Mouse (Mus musculus): Measurements from ENCODE around the gene L3mbtl1. TPM values are rescaled to one million over a fixed set of nuclear protein-coding genes. Genes with fewer than 3 reads are reported as not detected.

The L3mbtl1 gene
- polyA plus RNA-seq, 1 experiment from 2014 or later = 0.41 TPM

DNA sequence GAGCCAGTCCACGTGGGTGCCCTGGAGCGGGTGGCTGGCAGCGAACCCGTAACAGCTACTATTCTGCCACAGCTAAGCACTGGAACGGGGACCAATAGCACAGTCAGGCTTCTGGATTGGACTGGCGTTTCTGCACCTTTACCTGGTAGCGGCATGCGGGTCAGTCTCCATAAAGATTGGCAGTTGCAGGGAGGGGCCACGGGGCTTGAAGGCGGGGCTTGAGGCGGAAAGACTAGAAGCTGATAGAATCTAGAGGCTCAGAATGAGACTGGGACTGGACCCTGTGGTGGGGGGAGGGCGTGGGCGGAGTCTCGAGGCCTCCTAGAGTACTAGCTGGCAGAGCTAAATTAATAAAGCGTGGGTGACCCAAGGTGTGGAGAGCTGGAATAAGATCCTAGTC, 4.5 kb downstream of the L3mbtl1 start:
- ATAC-seq (ENCODE audit: low FRiP score) = no peak
- WGBS = 33% methylated on average over 15 of the region's 15 CpGs

DNA sequence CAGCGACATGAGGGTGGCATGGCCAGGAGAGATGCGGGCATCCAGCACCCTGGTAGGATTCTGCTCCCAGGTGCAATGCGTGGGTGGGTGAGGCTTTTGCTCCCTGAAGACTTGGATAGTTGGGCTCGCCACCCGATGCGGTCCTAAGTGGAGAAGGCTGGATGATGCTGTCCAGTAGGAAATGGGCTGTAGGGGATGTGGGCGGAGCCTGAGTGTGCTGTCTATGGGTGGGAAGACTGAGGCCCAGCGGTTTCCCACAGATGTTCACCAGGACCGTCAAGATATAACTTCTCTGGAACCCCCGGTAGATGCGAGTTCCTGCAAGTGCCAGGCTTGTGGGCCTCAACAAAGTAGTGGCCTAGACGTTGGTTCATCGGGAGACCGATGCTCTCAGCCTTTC, 4.9 kb downstream of the L3mbtl1 start:
- Histone ChIP-seq H3K36me3 (no peaks in the 10 kb centered on the region), H3K4me2 (replicated peaks) (peak overlapping the region; percentile 42), H3K4me1 (peaks cover 7% of the 10 kb centered on the region), H3K4me3 (peak overlapping the region; percentile 17; the same call in 1 of the 2 replicates), H3K9me3 (replicated peaks) (no peaks in the 10 kb centered on the region; the same call in 1 of the 2 replicates), H3K9ac (no peak overlapping the region), H3K27ac (no peak overlapping the region), H3K27me3 (peaks cover 17% of the 10 kb centered on the region)
- ATAC-seq (ENCODE audit: low FRiP score) = no peak
- whole genome bisulfite sequencing = 57% methylated on average over 14 of the region's 14 CpGs

More for the DNA sequence above, 4.5 kb downstream of the L3mbtl1 start:
- Histone ChIP-seq H3K36me3 (no peaks in the 10 kb centered on the region), H3K9me3 (replicated peaks) (no peaks in the 10 kb centered on the region; the same call in 1 of the 2 replicates), H3K27ac (no peak overlapping the region), H3K4me2 (replicated peaks) (peak overlapping the region; percentile 42), H3K4me1 (peaks cover 12% of the 10 kb centered on the region), H3K9ac (no peak overlapping the region), H3K4me3 (peak overlapping the region; percentile 17; the same call in 1 of the 2 replicates), H3K27me3 (peaks cover 17% of the 10 kb centered on the region)

DNA sequence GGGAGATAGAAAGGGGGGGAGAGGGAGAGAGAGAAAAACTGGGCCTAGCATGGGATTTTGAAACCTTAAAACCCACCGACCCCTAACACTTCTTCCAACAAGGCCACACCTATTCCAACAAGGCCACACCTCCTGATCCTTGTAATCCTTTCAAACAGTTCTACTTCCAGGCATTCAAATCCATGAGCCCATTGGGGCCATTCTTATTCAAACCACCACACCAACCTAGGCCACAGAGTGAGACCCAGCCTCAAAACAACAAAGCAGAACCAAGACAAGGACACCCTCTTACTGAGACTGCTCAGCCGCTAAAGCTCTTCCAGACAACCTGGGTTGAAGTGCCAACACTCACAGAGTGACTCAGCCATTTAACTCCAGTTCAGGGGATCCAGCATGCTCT, 7.5 kb downstream of the L3mbtl1 start:
- H3K27me3 ChIP-seq = no peaks in the 10 kb centered on the region; the same call in 1 of the 2 replicates
- WGBS = 85% methylated on average over 2 of the region's 2 CpGs
- H3K4me2 ChIP-seq (replicated peaks) = no peak overlapping the region
- no peaks in the 10 kb centered on the region for H3K9me3 ChIP-seq (replicated peaks)
- no peaks in the 10 kb centered on the region for H3K4me1 ChIP-seq
- no peak overlapping the region for H3K27ac ChIP-seq
- H3K9ac ChIP-seq = no peak overlapping the region
- H3K4me3 ChIP-seq = no peak overlapping the region
- no peaks in the 10 kb centered on the region for H3K36me3 ChIP-seq
- no peak for ATAC-seq (ENCODE audit: low FRiP score)

DNA sequence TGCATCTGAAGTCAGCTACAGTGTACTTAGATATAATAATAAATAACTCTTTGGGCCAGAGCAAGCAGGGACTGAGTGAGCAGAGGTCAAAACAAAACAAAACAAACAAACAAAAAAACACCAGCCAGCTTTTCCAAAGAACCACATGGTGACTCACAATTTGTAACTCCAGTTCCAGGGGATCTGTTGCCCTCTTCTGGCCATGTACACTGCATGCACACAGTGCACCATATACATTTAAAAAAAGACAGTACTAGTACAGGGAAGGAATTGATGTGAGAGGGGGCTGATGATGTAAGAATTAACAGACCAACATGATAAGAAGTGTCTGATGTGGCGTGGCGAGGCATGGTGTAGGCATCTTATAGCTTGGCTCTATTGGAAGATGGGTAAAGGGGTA, 13.6 kb downstream of the L3mbtl1 start:
- no peaks in the 10 kb centered on the region for H3K36me3 ChIP-seq
- WGBS = 96% methylated on average over 2 of the region's 2 CpGs
- ATAC-seq (ENCODE audit: low FRiP score) = no peak
- H3K4me1 ChIP-seq = no peaks in the 10 kb centered on the region
- H3K27me3 ChIP-seq = no peaks in the 10 kb centered on the region
- no peak overlapping the region for H3K4me2 ChIP-seq (replicated peaks)
- H3K9me3 ChIP-seq (replicated peaks) = no peaks in the 10 kb centered on the region
- no peak overlapping the region for H3K27ac ChIP-seq
- no peak overlapping the region for H3K4me3 ChIP-seq
- no peak overlapping the region for H3K9ac ChIP-seq

DNA sequence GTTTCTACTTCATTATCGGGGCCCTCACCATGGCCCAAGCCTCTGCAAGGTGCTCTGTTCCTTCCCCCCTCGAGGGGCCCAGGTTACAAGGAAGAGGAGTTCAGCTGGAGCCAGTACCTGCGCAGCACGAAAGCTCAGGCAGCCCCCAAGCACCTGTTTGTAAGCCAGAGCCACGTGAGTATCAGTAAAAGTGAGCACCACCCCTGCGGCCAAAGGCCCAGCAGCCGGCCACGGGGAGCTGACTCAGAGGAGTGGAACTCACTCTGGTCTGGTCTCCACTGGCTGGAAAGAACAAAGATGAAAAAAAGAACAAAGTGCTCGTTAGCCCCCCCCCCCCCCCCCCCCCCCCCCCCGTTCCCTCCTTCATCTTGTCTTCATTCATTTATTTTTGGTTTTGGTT, 18.0 kb downstream of the L3mbtl1 start:
- Histone ChIP-seq H3K27me3 (no peaks in the 10 kb centered on the region), H3K4me3 (no peak overlapping the region), H3K9me3 (replicated peaks) (no peaks in the 10 kb centered on the region), H3K36me3 (no peaks in the 10 kb centered on the region), H3K9ac (no peak overlapping the region), H3K4me1 (no peaks in the 10 kb centered on the region), H3K27ac (no peak overlapping the region), H3K4me2 (replicated peaks) (no peak overlapping the region)
- ATAC-seq (ENCODE audit: low FRiP score) = no peak
- 66% methylated on average over 8 of the region's 10 CpGs for WGBS

DNA sequence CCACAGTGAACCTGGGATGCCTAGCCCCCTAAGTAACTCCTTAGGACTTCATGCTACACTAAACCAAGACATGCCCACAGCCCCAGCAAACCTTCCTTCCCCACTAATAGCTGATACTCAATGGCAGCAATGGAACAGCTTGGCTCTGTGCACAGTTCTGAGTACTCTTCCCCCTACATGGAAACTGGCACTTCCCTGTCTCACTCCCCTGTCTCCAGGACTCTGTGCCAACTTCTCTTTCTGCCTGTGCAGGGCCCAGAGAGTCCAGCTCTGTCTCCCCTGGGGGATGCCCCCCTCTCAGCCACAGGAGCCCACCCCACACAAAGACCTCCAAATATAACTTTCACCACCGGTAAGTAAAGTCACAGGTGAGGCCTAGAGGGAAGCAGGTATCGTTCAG, 23.5 kb downstream of the L3mbtl1 start:
- Histone ChIP-seq H3K27ac (no peak overlapping the region), H3K9me3 (replicated peaks) (no peaks in the 10 kb centered on the region), H3K36me3 (no peaks in the 10 kb centered on the region), H3K4me1 (no peaks in the 10 kb centered on the region), H3K4me2 (replicated peaks) (no peak overlapping the region), H3K9ac (no peak overlapping the region), H3K27me3 (no peaks in the 10 kb centered on the region), H3K4me3 (no peak overlapping the region)
- ATAC-seq (ENCODE audit: low FRiP score) = no peak
- 94% methylated on average over 2 of the region's 2 CpGs for WGBS

DNA sequence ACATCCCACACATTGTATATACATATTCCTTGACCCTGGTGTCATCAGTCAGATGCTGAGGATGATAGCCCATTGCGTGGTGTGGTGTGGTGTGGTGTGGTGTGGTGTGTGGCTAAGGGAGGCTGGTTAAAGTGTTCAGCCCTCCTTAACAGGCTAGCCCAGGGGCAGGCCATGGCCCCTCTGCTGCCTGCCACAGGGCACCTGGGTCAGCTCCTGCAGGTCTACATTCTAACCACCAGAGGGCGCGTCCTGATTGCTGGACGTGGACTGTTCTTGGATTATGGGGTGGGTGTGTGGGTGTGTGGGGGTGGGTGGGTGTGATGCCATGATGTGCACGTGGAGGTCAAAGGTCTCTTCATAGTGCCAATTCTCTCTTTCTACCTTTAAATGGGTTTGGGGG, 25.1 kb downstream of the L3mbtl1 start:
- no peak for ATAC-seq (ENCODE audit: low FRiP score)
- Histone ChIP-seq H3K27me3 (no peaks in the 10 kb centered on the region), H3K36me3 (no peaks in the 10 kb centered on the region), H3K9ac (no peak overlapping the region), H3K4me1 (peaks cover 5% of the 10 kb centered on the region), H3K27ac (no peak overlapping the region), H3K4me3 (no peak overlapping the region), H3K9me3 (replicated peaks) (no peaks in the 10 kb centered on the region), H3K4me2 (replicated peaks) (no peak overlapping the region)
- WGBS = 3% methylated on average over 5 of the region's 5 CpGs

DNA sequence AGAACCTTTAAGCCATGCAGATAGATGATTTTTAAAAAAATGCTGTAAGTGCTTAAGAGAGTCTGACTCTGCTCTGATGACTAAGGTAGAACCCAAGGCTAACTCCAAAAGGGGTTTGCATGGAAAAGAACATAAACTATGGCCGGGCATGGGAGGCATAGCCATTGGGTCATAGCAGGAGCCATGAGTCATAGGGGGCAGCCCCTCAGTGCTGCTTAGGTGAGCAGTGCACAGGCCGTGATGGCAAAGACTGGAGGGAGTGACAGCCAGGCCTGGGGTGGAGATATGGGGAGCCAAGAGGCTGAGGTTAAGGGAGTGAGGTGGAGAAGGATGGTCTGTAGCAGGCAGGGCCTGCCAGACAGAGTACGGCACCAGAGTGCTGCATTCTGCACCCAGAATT, 25.8 kb downstream of the L3mbtl1 start:
- 85% methylated on average over 3 of the region's 3 CpGs for WGBS
- ATAC-seq (ENCODE audit: low FRiP score) = no peak
- no peaks in the 10 kb centered on the region for H3K36me3 ChIP-seq

DNA sequence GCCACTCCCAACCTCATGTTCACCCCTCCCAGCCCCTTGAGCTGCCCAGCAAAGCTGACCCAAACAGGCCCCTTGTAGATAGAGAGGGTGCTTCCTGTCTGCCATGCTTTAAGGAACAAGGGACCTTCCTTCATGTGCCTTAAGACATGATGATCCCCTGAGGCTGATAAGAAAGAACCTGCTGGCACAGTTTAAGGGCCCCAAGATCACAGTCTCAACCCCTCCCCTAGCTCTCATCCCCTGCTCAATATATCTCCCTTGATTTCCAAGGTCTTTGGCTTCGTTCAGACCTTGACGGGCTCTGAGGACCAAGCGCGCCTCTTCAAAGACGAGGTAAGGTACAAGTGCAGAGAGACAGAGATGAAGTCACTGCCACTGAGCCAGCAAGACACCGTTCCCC, 27.6 kb downstream of the L3mbtl1 start:
- 85% methylated on average over 6 of the region's 6 CpGs for WGBS

More for the DNA sequence above, 25.8 kb downstream of the L3mbtl1 start:
- no peaks in the 10 kb centered on the region for H3K9me3 ChIP-seq (replicated peaks)
- H3K27ac ChIP-seq = no peak overlapping the region
- no peak overlapping the region for H3K4me3 ChIP-seq
- no peak overlapping the region for H3K4me2 ChIP-seq (replicated peaks)
- H3K27me3 ChIP-seq = no peaks in the 10 kb centered on the region
- no peak overlapping the region for H3K9ac ChIP-seq
- peaks cover 13% of the 10 kb centered on the region for H3K4me1 ChIP-seq

DNA sequence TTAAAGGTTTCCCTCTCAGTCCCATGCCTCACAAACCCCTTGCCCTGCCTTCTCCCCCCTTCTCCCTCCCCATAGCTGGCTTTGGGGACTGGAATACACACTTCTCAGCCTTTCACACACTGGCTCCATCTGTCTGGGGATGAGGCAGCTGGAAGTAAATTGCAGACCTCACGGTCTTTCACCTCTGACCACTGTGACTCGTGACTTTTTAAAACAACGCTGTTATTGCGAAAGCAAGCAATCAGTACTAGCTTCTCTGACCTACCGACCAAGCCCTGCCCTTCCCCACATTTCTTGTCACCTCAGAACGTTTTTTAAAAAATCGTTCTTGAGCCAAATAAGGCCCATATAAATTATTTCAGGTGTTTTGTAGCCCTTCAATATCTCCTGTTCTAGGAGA, 29.5 kb downstream of the L3mbtl1 start:
- Histone ChIP-seq H3K27ac (no peak overlapping the region), H3K36me3 (no peaks in the 10 kb centered on the region), H3K4me1 (peaks cover 26% of the 10 kb centered on the region), H3K9me3 (replicated peaks) (no peaks in the 10 kb centered on the region), H3K27me3 (no peaks in the 10 kb centered on the region), H3K4me2 (replicated peaks) (no peak overlapping the region), H3K9ac (no peak overlapping the region), H3K4me3 (no peak overlapping the region)
- ATAC-seq (ENCODE audit: low FRiP score) = no peak
- 43% methylated on average over 7 of the region's 7 CpGs for WGBS

More for the DNA sequence above, 27.6 kb downstream of the L3mbtl1 start:
- H3K27ac ChIP-seq = no peak overlapping the region
- no peak overlapping the region for H3K4me2 ChIP-seq (replicated peaks)
- H3K9ac ChIP-seq = no peak overlapping the region
- no peak overlapping the region for H3K4me3 ChIP-seq
- H3K9me3 ChIP-seq (replicated peaks) = no peaks in the 10 kb centered on the region
- H3K4me1 ChIP-seq = peaks cover 26% of the 10 kb centered on the region
- H3K36me3 ChIP-seq = no peaks in the 10 kb centered on the region
- no peak for ATAC-seq (ENCODE audit: low FRiP score)
- no peaks in the 10 kb centered on the region for H3K27me3 ChIP-seq

DNA sequence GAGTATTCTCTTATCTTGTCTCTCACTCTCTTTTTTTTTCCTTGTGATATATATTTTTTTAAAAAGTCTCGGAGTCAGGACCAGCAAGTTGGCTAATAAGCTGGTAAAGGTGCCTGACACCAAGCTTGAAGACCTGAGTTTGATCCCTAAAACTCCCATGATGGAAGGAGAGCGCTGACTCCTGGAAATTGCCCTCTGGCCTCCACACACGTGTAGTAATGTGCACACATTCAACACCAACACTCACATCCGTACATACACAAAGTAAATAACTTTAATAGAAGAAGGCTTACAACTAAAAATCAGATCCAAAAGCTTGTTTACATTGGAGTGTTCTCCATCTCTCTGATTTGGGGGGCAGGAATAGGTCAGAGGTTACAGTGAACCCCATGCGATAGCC, 29.9 kb downstream of the L3mbtl1 start:
- Histone ChIP-seq H3K4me3 (no peak overlapping the region), H3K4me2 (replicated peaks) (peak overlapping the region; percentile 3; the same call in 1 of the 2 replicates), H3K27ac (no peak overlapping the region), H3K9ac (no peak overlapping the region), H3K4me1 (peaks cover 26% of the 10 kb centered on the region), H3K36me3 (no peaks in the 10 kb centered on the region), H3K9me3 (replicated peaks) (no peaks in the 10 kb centered on the region), H3K27me3 (no peaks in the 10 kb centered on the region)
- ATAC-seq (ENCODE audit: low FRiP score) = no peak
- 64% methylated on average over 5 of the region's 5 CpGs for WGBS

DNA sequence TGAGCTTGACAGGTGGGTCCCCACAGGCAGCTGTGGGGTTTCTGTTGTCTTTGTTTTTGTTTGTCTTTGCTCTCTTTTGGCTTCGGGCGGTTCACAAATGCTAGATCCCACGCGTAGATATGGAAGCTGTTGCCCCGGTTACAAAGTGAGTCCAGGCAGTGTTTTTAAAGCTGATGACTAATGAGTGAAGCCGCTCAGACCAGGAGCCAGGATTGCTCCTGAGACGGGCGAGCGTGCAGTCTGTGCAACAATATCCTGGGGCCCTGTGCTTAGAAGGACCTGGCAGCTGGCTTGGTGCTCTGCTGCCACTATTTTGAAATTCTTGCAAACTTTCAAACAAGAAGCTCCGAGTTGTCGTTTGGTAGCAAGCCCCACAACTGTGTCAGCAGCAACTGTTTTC, 30.4 kb downstream of the L3mbtl1 start:
- Histone ChIP-seq H3K9ac (no peak overlapping the region), H3K4me3 (no peak overlapping the region), H3K4me2 (replicated peaks) (peak overlapping the region; percentile 3; the same call in 1 of the 2 replicates), H3K27ac (no peak overlapping the region), H3K9me3 (replicated peaks) (no peaks in the 10 kb centered on the region), H3K4me1 (peaks cover 26% of the 10 kb centered on the region), H3K36me3 (no peaks in the 10 kb centered on the region), H3K27me3 (no peaks in the 10 kb centered on the region)
- peak; percentile 58; the same call in 1 of the 2 replicates for ATAC-seq (ENCODE audit: low FRiP score)
- WGBS = 17% methylated on average over 11 of the region's 11 CpGs

DNA sequence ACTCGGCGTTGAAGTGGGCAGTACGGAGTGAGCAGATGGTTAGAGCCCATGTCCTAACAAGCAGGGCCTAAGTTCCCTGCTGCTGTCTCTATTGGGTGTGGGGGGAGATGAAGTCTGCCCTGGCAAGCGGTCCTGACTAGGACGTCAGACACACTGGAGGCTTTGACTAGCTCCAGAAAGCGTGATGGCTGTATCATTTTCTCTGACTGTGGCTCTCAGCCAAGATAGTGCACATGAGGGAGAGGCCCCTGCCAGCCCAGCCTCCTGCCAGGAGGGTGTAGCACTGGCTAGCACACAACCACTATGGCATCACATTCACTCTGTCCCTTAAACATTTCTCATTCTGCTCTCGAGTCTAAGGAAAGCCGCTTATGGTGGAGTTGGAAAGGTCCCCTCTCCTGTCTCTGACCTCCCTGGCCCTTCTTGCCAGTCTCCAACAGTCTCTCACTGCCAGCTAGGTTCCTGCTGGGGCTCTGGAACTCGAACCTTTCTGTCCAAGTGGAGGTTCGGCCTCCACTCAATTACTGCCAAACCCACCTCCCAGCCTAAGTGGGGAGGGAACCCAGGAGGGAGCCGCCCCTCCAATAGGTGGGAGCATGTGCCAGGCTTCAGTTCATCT, 32.0 kb downstream of the L3mbtl1 start:
- WGBS = 72% methylated on average over 11 of the region's 11 CpGs
- peak; percentile 32; the same call in 1 of the 2 replicates for ATAC-seq (ENCODE audit: low FRiP score)
- 0 out of 2 replicates have a peak overlapping the region, but pooled peaks have one; percentile 17 for H3K27ac ChIP-seq

More for the DNA sequence above, 32.0 kb downstream of the L3mbtl1 start:
- H3K4me1 ChIP-seq = peaks cover 26% of the 10 kb centered on the region
- H3K4me3 ChIP-seq = no peak overlapping the region
- no peak overlapping the region for H3K9ac ChIP-seq
- H3K4me2 ChIP-seq (replicated peaks) = no peak overlapping the region
- no peaks in the 10 kb centered on the region for H3K36me3 ChIP-seq
- no peaks in the 10 kb centered on the region for H3K27me3 ChIP-seq
- no peaks in the 10 kb centered on the region for H3K9me3 ChIP-seq (replicated peaks)
